ENCODE assay signal across 8 mouse cellular contexts in genomic region chr8:122376365-122377231, GRCm38 (mm10). TPM values are rescaled to one million over a fixed set of nuclear protein-coding genes. Genes with fewer than 3 reads are reported as not detected.
DNase-seq lines count a peak whose midpoint lies in the region; ATAC-seq and TF ChIP-seq lines count a peak whose summit lies in the region.

Gene Zc3h18 (plus strand): TSS chr8:122376609.

- peak; percentile 44 for TF ChIP-seq CTCF in gastrocnemius, adult 2 months (IDR thresholded peaks at IDR 0.05)
- peak; percentile 56 for TF ChIP-seq CTCF in hindbrain, postnatal 0 days (IDR thresholded peaks at IDR 0.05; ENCODE audit: low read depth)
- TF ChIP-seq CTCF in left cerebral cortex, adult 2 months (IDR thresholded peaks at IDR 0.05): peak; percentile 50

- peak within 1 kb of the TSS; percentile 90 for H3K4me2 ChIP-seq in hindbrain, postnatal 0 days (ENCODE audit: low read depth, low read length)

- peak within 1 kb of the TSS; percentile 98 for H3K27ac ChIP-seq in gastrocnemius, adult 2 months
- peak within 1 kb of the TSS; percentile 97 for H3K27ac ChIP-seq in hindbrain, postnatal 0 days
- H3K27ac ChIP-seq in left cerebral cortex, adult 2 months: peak within 1 kb of the TSS; percentile 88

- peak; percentile 99 for DNase-seq in ZHBTc4 (ENCODE audit: low read depth, low spot score)
- DNase-seq in gastrocnemius, adult 2 months: peak; percentile 100
- DNase-seq in hindbrain, postnatal 0 days (ENCODE audit: low spot score): peak; percentile 100
- DNase-seq in left cerebral cortex, adult 2 months (ENCODE audit: extremely low spot score in 1 of 2, low spot score in 2 of 2): peak; percentile 99 to 100
- DNase-seq in right cerebral cortex, adult 2 months (ENCODE audit: low spot score in 2 of 2): peak; percentile 99
- peak; percentile 100 for DNase-seq in urinary bladder, postnatal 14 days (ENCODE audit: low spot score)

- no peaks in the 10 kb centered on the region for H3K36me3 ChIP-seq in hindbrain, postnatal 0 days (ENCODE audit: insufficient read depth, low read length)

- ATAC-seq in common myeloid progenitor, adult 5-6 weeks (replicated peaks; ENCODE audit: low read depth, poor library complexity, severe bottlenecking): peak; percentile 92
- peak; percentile 95 for ATAC-seq in hindbrain, postnatal 0 days
- ATAC-seq in megakaryocyte, adult 5-6 weeks (ENCODE audit: poor library complexity, severe bottlenecking): peak; percentile 99

- H3K27me3 ChIP-seq in hindbrain, postnatal 0 days (ENCODE audit: insufficient read depth, low read length): no peaks in the 10 kb centered on the region

- H3K4me3 ChIP-seq in gastrocnemius, adult 2 months: peak within 1 kb of the TSS; percentile 85
- H3K4me3 ChIP-seq in hindbrain, postnatal 0 days (ENCODE audit: low read length): peak within 1 kb of the TSS; percentile 99
- peak within 1 kb of the TSS; percentile 75 for H3K4me3 ChIP-seq in left cerebral cortex, adult 2 months

- WGBS in hindbrain, postnatal 0 days: 2% methylated on average over 100 of the region's 107 CpGs

- H3K9ac ChIP-seq in hindbrain, postnatal 0 days (replicated peaks; ENCODE audit: low read length): peak within 1 kb of the TSS; percentile 89

- peaks cover 7% of the 10 kb centered on the region for H3K4me1 ChIP-seq in hindbrain, postnatal 0 days (ENCODE audit: insufficient read depth, low read length)

- no peaks in the 10 kb centered on the region for H3K9me3 ChIP-seq in hindbrain, postnatal 0 days (ENCODE audit: low read length)

- intact Hi-C loops in gastrocnemius, adult 2 months (cut with DNase I): loop anchor here (5.0 kb wide), 1 partner anchor 101 kb away; the partner anchor contains the start of genes Ctu2 and Rnf166
- intact Hi-C loops in left cerebral cortex, adult 2 months (cut with DNase I): loop anchor here (2.0 to 5.0 kb wide), 3 partner anchors 66 to 426 kb away; partner anchors contain the start of genes Ctu2, Mvd and Rnf166

RNA-seq across cellular contexts. Expression of gene Zc3h18, which starts in this region (rescaled TPM):
- total RNA-seq in common myeloid progenitor, adult 5-6 weeks (2017): 68.9 and 81.0 TPM in 2 replicates
- 10 to 100 TPM; 26.7 to 26.8 TPM for total RNA-seq in gastrocnemius, adult 2 months (2021)
- 24.4 and 25.6 TPM in 2 replicates for total RNA-seq in hindbrain, postnatal 0 days (2014; rRNA removed)
- polyA plus RNA-seq in hindbrain, postnatal 0 days (2015; fragmentation: Nextera tagmentation; extraction: Ambion mirVana): 25.2 and 25.3 TPM in 2 replicates
- 10 to 100 TPM; 42.3 to 45.0 TPM for total RNA-seq in left cerebral cortex, adult 2 months (2021)
- total RNA-seq in megakaryocyte, adult 5-6 weeks (2015): 19.6 and 22.0 TPM in 2 replicates
- total RNA-seq in megakaryocyte, adult 5-6 weeks (2017): 50.2 and 63.1 TPM in 2 replicates

Comparison
In these comparisons a context has a peak if more than half of its experiments do, and no peak if none do; other contexts are left out.
1. Peak in every context shown above with its lines: DNase-seq, ATAC-seq, H3K4me3 ChIP-seq and H3K27ac ChIP-seq.